Mouse (Mus musculus): ENCODE data around the gene Arglu1. TPM values are rescaled to one million over a fixed set of nuclear protein-coding genes. Genes with fewer than 3 reads are reported as not detected.

The Arglu1 gene
- total RNA-seq (2021), result 100 to 1,000 TPM in 1 of 2 experiments, 10 to 100 TPM in 1; 79.2 to 120 TPM

DNA sequence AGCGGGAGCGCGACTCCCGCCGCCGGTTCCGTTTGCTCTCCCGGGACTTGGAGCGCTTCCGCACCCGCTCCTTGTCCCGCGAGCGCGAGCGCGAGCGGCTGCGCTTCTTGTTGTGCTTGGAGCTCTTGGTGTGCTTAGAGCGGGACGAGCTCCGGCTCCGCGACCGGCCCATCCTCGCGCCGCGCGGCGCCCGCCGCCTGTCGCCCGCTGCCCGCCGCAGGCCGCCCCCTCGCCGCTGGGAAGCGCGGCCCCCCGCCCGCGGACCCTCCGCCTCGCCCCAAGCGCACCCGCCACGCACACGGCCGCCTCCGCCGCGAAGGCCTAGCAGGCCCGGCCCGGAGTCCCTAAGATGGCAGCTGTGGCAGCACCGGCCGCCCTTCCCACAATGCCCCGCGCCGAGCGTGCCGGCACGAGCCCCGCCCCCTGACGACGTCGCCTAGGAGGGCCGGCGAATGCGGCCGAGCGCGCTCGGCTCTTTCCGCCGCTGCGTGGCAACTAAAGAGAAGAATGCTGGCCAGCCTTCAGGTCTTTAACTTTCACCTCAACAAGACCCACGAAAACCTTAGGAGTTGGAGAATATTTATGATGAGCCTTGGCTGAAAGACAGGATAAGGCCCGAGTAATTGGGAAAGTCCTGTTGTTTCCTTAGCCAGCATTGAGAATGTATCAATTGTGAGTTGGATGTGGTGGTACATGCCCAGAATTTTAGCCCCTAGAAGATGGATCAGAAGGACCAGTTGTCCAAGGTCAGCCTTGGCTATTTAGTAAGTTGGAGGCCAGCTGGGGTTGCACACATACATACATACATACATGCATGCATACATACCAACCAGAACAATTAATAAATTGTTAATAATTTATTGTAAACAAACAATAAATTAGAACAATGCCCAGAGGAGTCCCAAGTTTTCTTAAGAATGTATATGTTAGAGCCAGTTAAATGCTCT, at the start of gene Arglu1:
Gene Arglu1, minus strand, starts transcription at position 376 of the 947 bp plus-strand sequence.
- peak; percentile 97 to 98 for DNase-seq (ENCODE audit: extremely low spot score in 1 of 2, low spot score in 1 of 2)

DNA sequence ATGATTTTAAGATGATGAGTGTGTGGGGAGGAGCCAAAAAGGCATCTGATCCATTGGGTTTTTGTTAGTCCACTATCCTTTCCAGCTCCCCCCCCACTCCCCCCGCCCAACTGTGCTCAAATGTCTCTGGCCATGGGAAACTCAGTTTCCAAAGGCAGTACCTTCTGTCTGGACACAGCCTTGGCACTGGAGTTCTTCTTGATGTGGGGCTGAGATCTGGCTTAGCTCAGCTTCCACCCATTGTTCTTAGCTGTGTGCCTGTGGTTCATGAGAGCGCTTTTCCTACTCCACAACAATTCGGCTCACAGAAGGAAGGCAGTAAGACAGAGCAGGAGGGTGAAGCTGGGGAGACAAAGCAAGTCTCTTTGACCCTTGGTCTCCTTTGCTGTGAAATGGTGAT, 47.0 kb upstream of the Arglu1 start:
- no peak for DNase-seq (ENCODE audit: extremely low spot score in 1 of 2, low spot score in 1 of 2)

DNA sequence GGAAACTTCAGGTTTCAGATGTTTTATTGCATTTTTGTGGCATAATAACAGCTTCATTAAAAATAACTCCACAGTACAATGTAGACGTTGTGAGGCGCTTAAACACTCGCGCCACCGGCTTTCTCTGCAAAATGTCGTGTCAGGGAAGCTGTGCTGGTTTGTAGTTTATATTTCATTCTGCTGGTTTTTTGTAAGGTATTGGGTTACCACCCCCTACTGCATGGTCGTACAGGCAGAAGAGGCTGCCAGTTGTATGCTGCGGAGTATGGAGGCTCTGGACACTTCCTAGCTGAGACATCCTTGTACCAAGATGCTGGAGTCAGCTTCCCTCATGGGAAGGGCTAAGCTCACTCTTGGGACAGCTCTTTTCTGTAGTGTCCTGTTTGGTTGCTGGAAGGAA, 46.5 kb upstream of the Arglu1 start:
- no peak for DNase-seq (ENCODE audit: extremely low spot score in 1 of 2, low spot score in 1 of 2)

DNA sequence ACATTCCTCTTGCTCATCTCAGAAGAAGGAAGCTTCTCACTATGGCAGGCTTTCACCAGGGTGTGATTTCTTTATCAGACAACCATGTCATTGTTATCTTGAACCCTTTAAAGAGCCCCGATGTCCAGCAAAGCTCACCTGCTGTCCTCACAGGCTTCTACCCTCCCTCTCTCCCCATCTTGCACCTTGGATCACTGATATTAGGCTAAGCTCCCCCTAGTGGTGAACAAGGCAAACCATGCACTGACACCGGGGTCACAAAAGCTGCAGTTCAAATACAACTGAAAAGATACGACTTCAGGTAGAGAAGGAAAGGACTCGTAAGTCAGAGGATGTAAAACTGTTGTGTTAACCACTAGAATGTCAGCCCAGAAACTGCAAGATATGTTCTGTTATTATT, 43.5 kb upstream of the Arglu1 start:
- no peak for DNase-seq (ENCODE audit: extremely low spot score in 1 of 2, low spot score in 1 of 2)

DNA sequence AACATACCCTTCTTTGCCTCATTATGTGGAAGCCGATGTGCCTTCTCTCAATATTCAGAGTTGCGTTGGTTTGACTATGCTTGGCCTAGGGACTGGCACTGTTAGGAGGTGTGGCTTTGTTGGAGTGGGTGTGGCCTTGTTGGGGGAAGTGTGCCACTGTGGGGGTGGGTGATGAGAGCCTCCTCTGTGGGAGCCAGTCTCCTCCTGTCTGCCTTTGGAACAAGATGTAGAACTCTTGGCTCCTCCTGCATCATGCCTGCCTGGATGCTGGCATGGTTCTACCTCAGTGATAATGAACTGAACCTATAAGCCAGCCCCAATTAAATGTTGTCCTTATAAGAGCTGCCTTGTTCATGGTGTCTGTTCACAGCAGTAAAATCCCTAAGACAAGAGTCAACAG, 38.3 kb upstream of the Arglu1 start:
- no peak for DNase-seq (ENCODE audit: extremely low spot score in 1 of 2, low spot score in 1 of 2)

DNA sequence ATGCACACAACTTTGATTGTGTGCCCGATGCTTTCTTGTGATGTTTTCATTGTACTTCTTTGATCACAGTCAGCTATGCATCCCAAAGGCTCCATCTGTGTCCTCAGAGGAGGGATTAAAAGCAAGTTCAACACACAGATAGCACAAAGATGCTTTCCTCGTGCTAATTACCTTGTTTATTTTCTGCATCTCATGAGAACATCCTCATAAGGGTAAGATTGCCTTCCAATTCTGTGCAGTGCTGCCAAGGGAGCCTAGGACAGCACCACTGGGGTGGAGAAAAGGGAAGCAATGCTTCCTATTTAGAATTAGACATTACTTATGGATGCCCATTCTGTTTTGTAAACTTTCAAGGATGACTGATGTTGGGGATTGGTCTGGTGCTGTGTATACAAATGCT, 36.2 kb upstream of the Arglu1 start:
- no peak for DNase-seq (ENCODE audit: extremely low spot score in 1 of 2, low spot score in 1 of 2)

DNA sequence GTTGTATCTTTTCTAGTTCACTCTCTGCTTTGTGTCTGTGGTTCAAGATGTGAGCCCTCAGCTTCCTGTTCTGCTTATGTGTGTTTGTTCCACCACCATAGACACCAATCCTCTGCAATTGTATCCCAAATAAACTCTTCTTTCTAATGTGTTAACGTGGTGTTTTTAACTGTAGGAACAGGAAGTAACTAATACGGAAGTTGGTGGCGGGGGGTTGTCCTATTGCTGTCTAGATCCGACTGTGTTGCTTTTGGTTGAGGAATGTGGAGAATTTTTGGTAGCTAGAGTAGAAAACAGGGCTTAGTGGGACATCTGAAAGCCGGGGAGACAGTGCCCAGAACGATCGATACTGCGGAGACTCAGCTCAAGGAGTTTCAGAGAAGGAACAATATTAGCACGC, 14.5 kb upstream of the Arglu1 start:
- no peak for DNase-seq (ENCODE audit: extremely low spot score in 1 of 2, low spot score in 1 of 2)

DNA sequence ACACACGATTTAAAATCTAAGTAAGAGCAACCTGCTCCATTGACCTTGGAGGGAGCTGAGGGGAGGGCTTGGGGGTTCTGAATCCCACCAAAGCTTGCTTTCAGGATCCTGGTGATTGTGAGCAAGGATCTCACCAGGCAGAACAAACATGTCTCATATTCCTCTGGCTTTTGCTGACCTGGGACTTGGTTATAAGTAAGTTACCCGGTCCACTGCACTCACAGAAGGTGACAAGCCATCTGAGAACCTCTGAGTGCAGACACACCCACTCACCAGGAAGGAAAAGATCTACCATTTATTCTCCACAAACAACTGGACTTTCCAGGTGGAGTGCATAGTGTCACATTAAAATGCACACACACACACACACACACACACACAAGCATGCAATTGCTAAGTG, 13.3 kb upstream of the Arglu1 start:
- DNase-seq (ENCODE audit: extremely low spot score in 1 of 2, low spot score in 1 of 2), result no peak

DNA sequence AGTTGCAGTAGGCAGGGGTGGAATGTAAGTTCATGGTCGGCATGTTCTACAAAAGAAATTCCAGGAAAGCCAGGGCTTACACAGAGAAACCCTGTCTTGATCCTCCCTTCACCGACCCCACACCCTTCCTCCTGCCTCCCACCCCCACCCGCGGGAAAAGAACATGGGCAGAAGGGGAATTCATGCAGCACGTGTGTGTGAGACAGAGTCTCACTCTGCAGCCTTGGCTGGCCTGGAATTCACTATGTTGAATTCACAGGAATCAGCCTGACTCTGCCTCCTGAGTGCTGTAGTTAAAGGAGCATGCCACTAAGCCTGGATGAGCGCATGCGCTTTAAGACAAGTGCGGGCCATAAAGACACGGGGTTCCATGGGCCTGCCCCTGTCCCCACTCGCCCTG, 10.5 kb upstream of the Arglu1 start:
- no peak for DNase-seq (ENCODE audit: extremely low spot score in 1 of 2, low spot score in 1 of 2)

DNA sequence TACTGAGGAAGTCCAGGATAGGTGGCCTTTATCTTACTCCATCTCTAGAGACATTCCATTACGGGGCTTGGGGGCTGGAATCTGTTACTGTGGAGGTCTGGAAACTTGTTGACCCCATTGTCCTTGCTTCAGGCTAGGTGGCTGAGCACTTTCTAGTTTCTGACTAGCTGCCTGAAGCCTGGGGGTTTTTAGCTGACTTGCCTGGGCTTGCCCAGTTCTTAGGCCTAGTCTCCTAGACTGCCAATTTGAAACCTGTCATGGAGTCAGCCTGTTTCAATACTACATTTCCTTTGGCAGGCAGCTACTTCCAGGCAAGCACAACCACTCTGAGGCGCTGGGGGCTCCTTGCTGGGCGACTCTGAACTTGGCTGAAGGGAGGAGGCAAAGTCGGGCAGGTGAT, 9.9 kb upstream of the Arglu1 start:
- no peak for DNase-seq (ENCODE audit: extremely low spot score in 1 of 2, low spot score in 1 of 2)

DNA sequence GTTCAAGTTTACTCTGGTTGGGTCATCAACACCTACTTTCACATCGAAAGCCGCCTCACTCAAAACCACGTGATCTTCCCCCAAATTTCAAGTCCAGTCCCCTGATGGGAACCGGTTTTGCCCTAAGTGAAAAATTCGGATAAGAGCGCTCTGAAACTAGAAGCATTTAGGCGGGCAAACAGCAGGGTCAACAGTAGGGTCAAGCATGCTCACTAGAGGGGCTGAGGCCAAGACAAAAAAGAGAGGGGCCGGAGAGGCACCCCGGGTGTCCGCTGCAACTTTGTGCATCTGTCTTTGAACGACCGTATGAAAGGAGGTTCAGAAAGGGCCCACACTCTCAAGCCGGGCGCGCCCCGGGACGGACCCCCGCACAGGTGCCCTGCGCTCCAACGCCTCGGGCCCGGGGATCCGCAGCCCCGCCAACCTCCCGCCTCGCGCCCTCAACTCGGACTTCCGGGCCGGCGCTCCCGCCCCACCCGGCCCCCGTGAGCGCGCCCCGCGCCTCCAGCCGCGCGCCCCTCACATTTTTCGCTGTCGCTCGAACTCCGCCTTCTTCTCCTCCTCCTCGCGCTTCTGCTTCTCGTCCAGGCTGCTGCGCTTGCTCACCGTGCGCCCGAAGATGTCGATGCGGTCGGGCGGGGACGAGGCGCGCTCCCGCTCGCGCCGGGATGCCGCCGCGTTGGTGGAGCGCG, 721 bp downstream of the Arglu1 start:
- DNase-seq (ENCODE audit: extremely low spot score in 1 of 2, low spot score in 1 of 2), result peak in 1 of 2 experiments; percentile 53

DNA sequence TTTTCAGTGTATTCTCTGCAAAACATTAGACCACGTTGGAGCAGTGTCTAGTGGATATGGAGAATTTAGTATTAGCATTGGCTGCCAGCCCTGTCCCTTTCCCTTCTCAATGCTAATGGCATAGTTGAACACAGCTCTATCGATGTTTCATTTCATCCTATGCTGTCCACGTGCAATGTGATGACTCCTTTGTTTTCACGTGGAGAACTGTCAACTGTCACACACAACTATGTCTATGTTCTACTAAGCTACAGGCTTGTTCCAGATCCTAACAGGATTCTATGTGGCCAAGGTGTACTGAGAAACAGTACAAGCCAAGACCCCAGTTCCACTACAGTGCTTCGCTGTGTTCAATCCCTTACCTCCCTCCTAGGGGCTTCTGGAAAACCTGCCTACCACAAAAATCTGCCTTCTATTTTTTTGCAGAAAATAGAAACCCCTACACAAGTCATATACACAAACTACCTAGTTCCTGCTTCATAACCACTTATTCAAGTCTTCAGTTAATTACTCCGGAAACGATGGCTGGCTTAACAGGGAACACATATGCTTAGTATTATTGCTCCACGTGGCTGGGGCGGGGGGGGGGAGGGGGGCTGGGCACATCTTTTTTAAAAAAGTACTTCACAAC, 1.4 kb downstream of the Arglu1 start:
- DNase-seq (ENCODE audit: extremely low spot score in 1 of 2, low spot score in 1 of 2), result no peak

DNA sequence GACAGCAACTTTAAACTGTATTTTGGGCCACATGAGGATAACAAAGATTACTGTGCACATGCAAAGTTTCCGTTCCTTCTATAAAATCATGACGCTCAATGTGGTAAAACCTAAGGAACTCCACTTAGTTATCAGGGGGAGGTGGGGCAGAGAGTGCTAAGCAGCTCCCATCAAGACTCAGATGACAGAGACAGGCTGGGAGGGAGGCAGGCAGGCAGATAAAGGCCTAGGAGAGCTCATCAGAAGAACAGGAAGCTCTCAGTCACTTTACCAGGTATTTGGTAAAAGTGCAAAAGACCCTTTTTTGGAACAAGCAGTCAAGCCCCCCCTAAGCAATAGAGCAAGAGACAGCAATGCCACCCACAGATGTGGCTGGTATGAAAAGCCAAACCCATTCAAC, 4.8 kb downstream of the Arglu1 start:
- DNase-seq (ENCODE audit: extremely low spot score in 1 of 2, low spot score in 1 of 2), result no peak

DNA sequence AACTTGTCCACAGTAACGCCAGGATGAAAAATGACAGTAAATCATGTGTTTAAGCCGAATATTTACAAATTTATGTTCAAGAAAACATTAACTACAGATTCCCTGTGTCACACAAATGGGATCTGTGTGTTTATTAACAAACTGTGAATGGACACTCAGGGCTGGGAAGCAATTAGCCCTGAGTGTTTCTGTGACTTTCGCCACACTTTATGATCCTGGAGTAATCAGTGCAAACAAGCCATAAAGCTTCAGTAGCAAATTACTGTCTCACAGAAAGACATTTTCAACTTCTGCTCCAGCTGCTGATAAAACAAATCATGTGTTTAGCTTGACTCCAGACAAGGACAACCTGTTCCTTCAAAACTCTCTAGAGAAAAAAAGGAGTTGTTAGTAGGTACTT, 7.6 kb downstream of the Arglu1 start:
- DNase-seq (ENCODE audit: extremely low spot score in 1 of 2, low spot score in 1 of 2), result no peak

DNA sequence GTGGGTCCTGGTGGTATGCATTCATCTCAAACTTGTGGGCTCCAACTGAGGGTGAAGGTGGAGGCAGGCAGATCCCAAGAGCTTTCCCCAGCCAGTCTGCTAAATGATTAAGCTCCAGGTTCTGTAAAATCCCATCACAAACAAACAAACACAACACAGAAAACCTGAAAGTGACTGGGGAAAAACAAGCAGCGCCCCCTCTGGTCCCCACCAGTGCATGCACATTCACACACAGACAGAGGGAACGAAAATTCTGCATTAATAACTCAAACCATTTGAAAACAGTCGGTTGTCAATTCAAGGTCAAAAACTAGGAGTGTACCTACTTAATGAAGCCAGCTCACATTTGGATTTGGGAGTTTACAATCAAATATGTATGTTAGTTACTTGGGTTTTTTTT, 12.1 kb downstream of the Arglu1 start:
- no peak for DNase-seq (ENCODE audit: extremely low spot score in 1 of 2, low spot score in 1 of 2)

DNA sequence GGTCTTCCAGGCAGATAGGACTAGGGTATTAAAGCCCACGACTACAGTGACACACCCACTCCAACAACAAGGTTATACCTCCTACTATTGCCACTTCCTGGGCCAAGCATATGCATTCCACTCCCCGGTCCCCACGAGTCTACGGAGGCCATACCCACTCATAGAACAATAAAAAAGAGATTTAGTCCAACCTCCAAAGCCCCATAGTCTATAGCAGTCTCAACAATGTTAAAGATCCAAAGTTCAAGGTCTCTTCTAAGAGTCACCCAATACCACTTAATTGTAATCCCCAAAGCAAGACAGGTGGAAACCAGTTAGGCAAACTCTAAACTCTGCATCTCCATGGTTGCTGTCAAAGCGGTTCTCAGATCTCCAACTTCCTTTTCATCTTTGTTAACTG, 15.5 kb downstream of the Arglu1 start:
- DNase-seq (ENCODE audit: extremely low spot score in 1 of 2, low spot score in 1 of 2), result no peak

DNA sequence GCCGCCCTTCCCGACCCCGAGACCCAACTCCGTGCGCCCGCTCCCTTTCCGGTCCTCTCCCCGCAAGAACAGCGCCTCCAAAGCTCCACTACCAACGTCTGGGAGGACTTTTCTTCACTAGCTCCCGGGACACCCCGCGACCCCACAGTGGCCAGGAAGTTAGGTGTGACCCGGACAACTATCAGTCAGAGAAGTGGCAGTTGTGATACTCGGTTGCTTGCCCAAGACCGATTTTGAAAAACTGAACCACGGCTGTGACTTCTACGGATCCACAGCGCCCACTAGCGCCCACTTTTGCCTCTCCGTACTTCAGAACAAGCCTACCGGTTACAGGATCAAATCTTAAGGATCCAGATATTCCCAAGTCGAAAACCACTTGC, 28.6 kb downstream of the Arglu1 start:
- DNase-seq (ENCODE audit: extremely low spot score in 1 of 2, low spot score in 1 of 2), result peak; percentile 88 to 99

DNA sequence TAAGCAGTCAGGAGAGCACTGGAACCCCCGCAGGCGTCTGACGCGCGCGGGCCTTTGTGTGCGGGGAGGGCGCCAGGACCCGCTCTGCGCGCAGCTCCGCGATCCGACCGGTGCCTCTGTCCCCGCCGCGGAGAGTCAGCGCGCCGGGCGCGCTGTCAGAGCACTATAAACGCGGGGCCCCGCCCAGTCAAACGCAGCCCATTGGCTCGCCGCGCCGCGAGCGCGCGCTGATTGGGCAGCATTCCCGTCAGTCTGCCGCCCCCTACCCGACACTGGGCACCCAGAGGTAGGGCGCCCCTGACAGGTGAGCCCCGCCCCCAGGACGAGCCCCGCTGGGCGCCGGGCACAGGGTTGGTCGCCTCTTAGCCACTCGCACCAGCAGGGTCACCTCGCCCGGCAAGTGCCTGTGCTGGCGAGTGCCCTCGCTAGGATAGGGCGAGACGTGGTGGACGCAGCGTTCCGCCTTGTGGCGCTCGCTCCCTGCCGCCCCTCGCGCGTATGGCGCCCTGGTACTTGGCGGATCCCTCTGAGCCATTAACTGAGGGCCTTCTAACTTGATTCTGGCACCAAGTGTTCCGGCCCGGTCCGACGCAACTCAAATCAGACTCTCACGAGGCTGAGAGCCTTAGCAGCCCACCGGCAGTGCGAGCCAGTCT, 29.1 kb downstream of the Arglu1 start, which contains the start of gene Efnb2:
Gene Efnb2, minus strand, starts transcription at position 140 of the 656 bp plus-strand sequence.
- DNase-seq (ENCODE audit: extremely low spot score in 1 of 2, low spot score in 1 of 2), result peak; percentile 97 to 99

DNA sequence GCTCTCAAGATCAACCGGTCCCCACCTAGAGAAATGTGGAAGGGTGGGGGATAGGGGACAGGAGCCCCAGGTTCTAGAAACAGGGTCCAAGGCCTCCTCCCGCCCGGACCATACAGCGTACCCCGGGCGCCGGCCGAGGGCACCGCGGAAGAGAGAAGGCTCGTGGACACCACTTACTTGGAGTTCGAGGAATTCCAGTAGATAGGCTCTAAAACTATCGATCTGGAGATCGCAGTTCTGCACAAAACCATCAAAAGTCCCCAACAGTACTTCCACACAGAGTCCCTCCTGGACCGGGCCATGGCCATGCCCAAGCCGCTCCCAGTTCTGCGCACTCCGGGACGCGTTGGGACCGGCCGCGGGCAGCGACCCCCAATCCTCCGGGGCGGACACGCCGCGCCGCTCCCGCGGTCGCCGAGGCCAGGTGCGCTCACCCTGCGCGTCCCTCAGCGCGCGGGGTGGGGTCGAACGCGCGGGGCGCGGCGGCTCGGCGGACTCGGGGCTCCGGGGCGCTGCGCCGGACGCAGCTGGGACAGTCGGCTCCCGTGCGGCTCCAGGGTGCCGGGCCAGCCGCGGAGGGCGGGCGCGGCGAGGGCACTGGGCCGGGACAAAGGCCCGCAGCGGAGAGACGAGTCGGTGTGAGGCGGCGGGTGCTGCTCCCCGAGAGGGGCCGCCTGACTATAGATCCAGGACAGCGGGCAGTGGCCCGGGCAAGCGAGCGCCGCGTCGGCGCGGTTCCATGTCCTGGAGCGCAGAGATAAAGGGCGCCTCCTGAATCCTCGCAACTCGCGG, 29.8 kb downstream of the Arglu1 start:
- no peak for DNase-seq (ENCODE audit: extremely low spot score in 1 of 2, low spot score in 1 of 2)
